Mouse (Mus musculus): ENCODE data around the gene Lcmt1. TPM values are rescaled to one million over a fixed set of nuclear protein-coding genes. Genes with fewer than 3 reads are reported as not detected.

The Lcmt1 gene
- total RNA-seq, 2 experiments from 2014 or later = 24.2 to 25.3 TPM

- DNase-seq = no peak
- intact Hi-C loops (cut with DNase I; ENCODE audit: low total_unique reads) = no loop called here
Measured at GRCm38 (mm10) chr7:123354851-123355250, 14.7 kb upstream of the Lcmt1 start.

- DNase-seq = no peak
- intact Hi-C loops (cut with DNase I; ENCODE audit: low total_unique reads) = no loop called here
Measured at GRCm38 (mm10) chr7:123356158-123356557, 13.4 kb upstream of the Lcmt1 start.

- intact Hi-C loops (cut with DNase I; ENCODE audit: low total_unique reads) = no loop called here
- no peak for DNase-seq
Measured at GRCm38 (mm10) chr7:123359101-123359500, 10.5 kb upstream of the Lcmt1 start.

- no peak for DNase-seq
- intact Hi-C loops (cut with DNase I; ENCODE audit: low total_unique reads) = no loop called here
Measured at GRCm38 (mm10) chr7:123360185-123360584, 9.4 kb upstream of the Lcmt1 start.

GRCm38 (mm10) chr7:123361229-123361980, 8.2 kb upstream of the Lcmt1 start:
- DNase-seq = no peak
- intact Hi-C loops (cut with DNase I; ENCODE audit: low total_unique reads) = no loop called here

GRCm38 (mm10) chr7:123362806-123363205, 6.8 kb upstream of the Lcmt1 start:
- no peak for DNase-seq
- intact Hi-C loops (cut with DNase I; ENCODE audit: low total_unique reads) = no loop called here

GRCm38 (mm10) chr7:123363971-123364370, 5.6 kb upstream of the Lcmt1 start:
- intact Hi-C loops (cut with DNase I; ENCODE audit: low total_unique reads) = no loop called here
- no peak for DNase-seq

- no peak for DNase-seq
- intact Hi-C loops (cut with DNase I; ENCODE audit: low total_unique reads) = no loop called here
Measured at GRCm38 (mm10) chr7:123365876-123366741, 3.5 kb upstream of the Lcmt1 start.

- no peak for DNase-seq
- intact Hi-C loops (cut with DNase I; ENCODE audit: low total_unique reads) = no loop called here
Measured at GRCm38 (mm10) chr7:123366806-123367205, 2.8 kb upstream of the Lcmt1 start.

GRCm38 (mm10) chr7:123367218-123368150, 2.1 kb upstream of the Lcmt1 start:
- intact Hi-C loops (cut with DNase I; ENCODE audit: low total_unique reads) = no loop called here
- no peak for DNase-seq

GRCm38 (mm10) chr7:123368187-123368586, 1.4 kb upstream of the Lcmt1 start:
- no peak for DNase-seq
- intact Hi-C loops (cut with DNase I; ENCODE audit: low total_unique reads) = no loop called here

GRCm38 (mm10) chr7:123368778-123369746, 522 bp upstream of the Lcmt1 start:
- intact Hi-C loops (cut with DNase I; ENCODE audit: low total_unique reads) = no loop called here
- peak; percentile 53 for DNase-seq

- intact Hi-C loops (cut with DNase I; ENCODE audit: low total_unique reads) = loop anchor here (5.0 kb wide), 1 partner anchor 38 kb away; no protein-coding TSS in a partner anchor
- peak; percentile 4 for DNase-seq
Measured at GRCm38 (mm10) chr7:123370700-123371099, 1.1 kb downstream of the Lcmt1 start.

- DNase-seq = peak; percentile 7
- intact Hi-C loops (cut with DNase I; ENCODE audit: low total_unique reads) = loop anchor here (5.0 kb wide), 1 partner anchor 39 kb away; no protein-coding TSS in a partner anchor
Measured at GRCm38 (mm10) chr7:123371501-123371900, 1.9 kb downstream of the Lcmt1 start.

GRCm38 (mm10) chr7:123377443-123378400, 8.1 kb downstream of the Lcmt1 start:
- DNase-seq = peak; percentile 95
- intact Hi-C loops (cut with DNase I; ENCODE audit: low total_unique reads) = no loop called here

GRCm38 (mm10) chr7:123385693-123386407, 16.3 kb downstream of the Lcmt1 start:
- DNase-seq = no peak
- intact Hi-C loops (cut with DNase I; ENCODE audit: low total_unique reads) = no loop called here

Data from gastrocnemius, postnatal 14 days (tissue).